Mouse (Mus musculus): ENCODE results near the gene Crb3.
A peak's percentile ranks its signal among the peaks of the same experiment; 100 is the strongest.

GRCm38 (mm10) chr17:57029691-57030090 is 29.2 kb upstream of the Crb3 start:
- TF ChIP-seq POLR2A (IDR thresholded peaks at IDR 0.05; ENCODE audit: insufficient read length, low read depth): peak; percentile 14
- TF ChIP-seq SRF (IDR thresholded peaks at IDR 0.05; ENCODE audit: control insufficient read depth, insufficient read length, low read depth): no peak
- no peak for TF ChIP-seq TCF12 (IDR thresholded peaks at IDR 0.05; ENCODE audit: insufficient read depth, poor library complexity, severe bottlenecking)
- TF ChIP-seq POLR2AphosphoS2 (IDR thresholded peaks at IDR 0.05; ENCODE audit: insufficient read length, low read depth): no peak
- TF ChIP-seq CEBPB (IDR thresholded peaks at IDR 0.05; ENCODE audit: insufficient read depth, poor library complexity, severe bottlenecking): no peak
- TF ChIP-seq E2F4 (IDR thresholded peaks at IDR 0.05; ENCODE audit: insufficient read depth): no peak
- TF ChIP-seq MAX (IDR thresholded peaks at IDR 0.05; ENCODE audit: low read depth): no peak

Measured in myocyte (in vitro differentiated cells).